Mouse (Mus musculus) hindbrain, embryonic 11.5 days (tissue): ENCODE measurements at regions not wholly inside any gene's neighbourhood (a gene's known extent, or its start where the extent isn't known, plus 50 kb on each side); places are given as distances from the start of the nearest gene placed in this dataset.

ENCODE experiments used
- ATAC-seq: fragments of 200-750 bp; cut with Nextera tagmentation; 2 replicates; pipeline ENCODE4 v1.8.0; 2017; ENCODE audit warnings: mild to moderate bottlenecking, moderate TSS enrichment, moderate library complexity; ENCODE audit not compliant: low FRiP score
- DNase-seq: peaks from one replicate; pipeline ENCODE4 v3.0.0-alpha.2; 2015; ENCODE audit warnings: low spot score
- H3K27ac ChIP-seq: fragments of 300-500 bp; sonication (generic); 2 replicates; pipeline ENCODE4 v1.5.1; 2014; ENCODE audit warnings: mild to moderate bottlenecking, low read depth, low read length
- H3K27me3 ChIP-seq: fragments of 300-500 bp; sonication (generic); 2 replicates; pipeline ENCODE4 v1.6.1; 2014; ENCODE audit warnings: mild to moderate bottlenecking, low read length, moderate library complexity, mixed read lengths; ENCODE audit not compliant: control insufficient read depth, insufficient read depth
- H3K36me3 ChIP-seq: fragments of 300-500 bp; sonication (generic); 2 replicates; pipeline ENCODE4 v1.6.1; 2014; ENCODE audit warnings: mild to moderate bottlenecking, low read length, moderate library complexity, mixed read lengths; ENCODE audit not compliant: control insufficient read depth, insufficient read depth
- H3K4me1 ChIP-seq: fragments of 300-500 bp; sonication (generic); replicated peaks from 2 replicates; pipeline ENCODE4 v1.6.1; 2014; ENCODE audit warnings: low read length, mixed read lengths; ENCODE audit not compliant: control insufficient read depth, insufficient read depth
- H3K4me2 ChIP-seq: fragments of 300-500 bp; sonication (generic); replicated peaks from 2 replicates; pipeline ENCODE4 v1.6.1; 2014; ENCODE audit warnings: mild to moderate bottlenecking, low read depth, low read length
- H3K4me3 ChIP-seq: fragments of 300-500 bp; sonication (generic); 2 replicates; pipeline ENCODE4 v1.5.1; 2014; ENCODE audit warnings: low read depth, low read length
- H3K9ac ChIP-seq: fragments of 300-500 bp; sonication (generic); 2 replicates; pipeline ENCODE4 v1.6.1; 2014; ENCODE audit warnings: low read depth, low read length
- H3K9me3 ChIP-seq: fragments of 300-500 bp; sonication (generic); 2 replicates; pipeline ENCODE4 v1.6.1; 2016; ENCODE audit warnings: low read length; ENCODE audit not compliant: control insufficient read depth
- WGBS: fragments of 180-500 bp; shearing (Covaris S2); extraction: QIAGEN DNeasy Blood & Tissue Kit; methylation state at CpG from one replicate; pipeline ENCODE4 v1.1.7; 2014; 5-methylcytosine and 5-hydroxymethylcytosine counted together

- no peak for DNase-seq
- H3K9me3 ChIP-seq = no peaks in the 10 kb centered on the region
- no peak overlapping the region for H3K9ac ChIP-seq
Measured at GRCm38 (mm10) chr8:86403434-86403833, 177.1 kb downstream of the Abcc12 start.

GRCm38 (mm10) chr8:86401946-86402345 lies 178.5 kb downstream of the Abcc12 start:
- no peaks in the 10 kb centered on the region for H3K36me3 ChIP-seq
- no peak overlapping the region for H3K9ac ChIP-seq
- H3K27ac ChIP-seq = no peak overlapping the region
- no peaks in the 10 kb centered on the region for H3K9me3 ChIP-seq
- ATAC-seq (no peak), DNase-seq (no peak)
- no peak overlapping the region for H3K4me2 ChIP-seq
- 84% methylated on average over 2 of the region's 2 CpGs for WGBS
- no peaks in the 10 kb centered on the region for H3K4me1 ChIP-seq
- H3K27me3 ChIP-seq = no peaks in the 10 kb centered on the region
- H3K4me3 ChIP-seq = no peak overlapping the region

More at GRCm38 (mm10) chr8:86403434-86403833, 177.1 kb downstream of the Abcc12 start:
- H3K4me1 ChIP-seq = no peaks in the 10 kb centered on the region
- H3K36me3 ChIP-seq = no peaks in the 10 kb centered on the region
- ATAC-seq = no peak
- H3K4me3 ChIP-seq = no peak overlapping the region
- WGBS = 82% methylated on average over 4 of the region's 4 CpGs
- no peaks in the 10 kb centered on the region for H3K27me3 ChIP-seq
- no peak overlapping the region for H3K4me2 ChIP-seq
- H3K27ac ChIP-seq = no peak overlapping the region

GRCm38 (mm10) chr8:86395121-86395520 lies 185.4 kb downstream of the Abcc12 start:
- Histone ChIP-seq H3K9ac (no peak overlapping the region), H3K27me3 (no peaks in the 10 kb centered on the region), H3K9me3 (no peaks in the 10 kb centered on the region), H3K36me3 (no peaks in the 10 kb centered on the region), H3K4me3 (no peak overlapping the region), H3K4me1 (no peaks in the 10 kb centered on the region), H3K27ac (no peak overlapping the region), H3K4me2 (no peak overlapping the region)
- DNase-seq (no peak), ATAC-seq (no peak)
- WGBS = 92% methylated on average over 3 of the region's 3 CpGs

GRCm38 (mm10) chr8:86393835-86394234 lies 186.7 kb downstream of the Abcc12 start:
- no peaks in the 10 kb centered on the region for H3K9me3 ChIP-seq
- H3K27ac ChIP-seq = no peak overlapping the region
- no peak overlapping the region for H3K9ac ChIP-seq
- H3K4me2 ChIP-seq = no peak overlapping the region
- 70% methylated on average over 1 of the region's 1 CpGs for WGBS
- no peak for ATAC-seq
- no peaks in the 10 kb centered on the region; the same call in 1 of the 2 replicates for H3K4me1 ChIP-seq
- H3K36me3 ChIP-seq = no peaks in the 10 kb centered on the region
- H3K4me3 ChIP-seq = no peak overlapping the region
- DNase-seq = no peak
- H3K27me3 ChIP-seq = no peaks in the 10 kb centered on the region

GRCm38 (mm10) chr8:86393374-86393773 lies 187.1 kb downstream of the Abcc12 start:
- no peak overlapping the region for H3K27ac ChIP-seq
- H3K27me3 ChIP-seq = no peaks in the 10 kb centered on the region
- DNase-seq (no peak), ATAC-seq (no peak)
- H3K9me3 ChIP-seq = no peaks in the 10 kb centered on the region
- no peak overlapping the region for H3K4me2 ChIP-seq
- H3K36me3 ChIP-seq = no peaks in the 10 kb centered on the region
- 89% methylated on average over 2 of the region's 2 CpGs for WGBS
- no peak overlapping the region for H3K4me3 ChIP-seq
- H3K9ac ChIP-seq = no peak overlapping the region
- H3K4me1 ChIP-seq = no peaks in the 10 kb centered on the region; the same call in 1 of the 2 replicates

GRCm38 (mm10) chr8:86390715-86391114 lies 189.8 kb downstream of the Abcc12 start:
- DNase-seq = peak; percentile 8
- no peaks in the 10 kb centered on the region for H3K27me3 ChIP-seq
- no peak overlapping the region for H3K9ac ChIP-seq
- H3K36me3 ChIP-seq = no peaks in the 10 kb centered on the region
- 80% methylated on average over 8 of the region's 8 CpGs for WGBS
- H3K4me3 ChIP-seq = no peak overlapping the region
- H3K9me3 ChIP-seq = no peaks in the 10 kb centered on the region
- 0 out of 2 replicates have a peak overlapping the region, but pooled peaks have one; percentile 70 for H3K27ac ChIP-seq
- ATAC-seq = no peak
- no peaks in the 10 kb centered on the region; the same call in 1 of the 2 replicates for H3K4me1 ChIP-seq
- no peak overlapping the region for H3K4me2 ChIP-seq

- H3K9me3 ChIP-seq = no peaks in the 10 kb centered on the region
- H3K9ac ChIP-seq = no peak overlapping the region
- H3K4me3 ChIP-seq = no peak overlapping the region
- WGBS = 29% methylated on average over 3 of the region's 3 CpGs
- DNase-seq (peak; percentile 90), ATAC-seq (peak; percentile 95)
- peak overlapping the region; percentile 70 for H3K27ac ChIP-seq
- no peaks in the 10 kb centered on the region for H3K27me3 ChIP-seq
- H3K4me1 ChIP-seq = no peaks in the 10 kb centered on the region; the same call in 1 of the 2 replicates
- H3K36me3 ChIP-seq = no peaks in the 10 kb centered on the region
- no peak overlapping the region for H3K4me2 ChIP-seq
Measured at GRCm38 (mm10) chr8:86389690-86390671, 190.5 kb downstream of the Abcc12 start.

GRCm38 (mm10) chr8:86385236-86385635 lies 195.2 kb downstream of the Abcc12 start:
- no peak for ATAC-seq
- Histone ChIP-seq H3K9me3 (no peaks in the 10 kb centered on the region), H3K9ac (no peak overlapping the region), H3K4me2 (no peak overlapping the region), H3K4me3 (no peak overlapping the region), H3K27me3 (no peaks in the 10 kb centered on the region), H3K27ac (no peak overlapping the region), H3K4me1 (no peaks in the 10 kb centered on the region; the same call in 1 of the 2 replicates), H3K36me3 (no peaks in the 10 kb centered on the region)
- WGBS = 67% methylated on average over 7 of the region's 7 CpGs
- DNase-seq = peak; percentile 9

- ATAC-seq (no peak), DNase-seq (no peak)
- Histone ChIP-seq H3K36me3 (no peaks in the 10 kb centered on the region), H3K27ac (no peak overlapping the region), H3K27me3 (no peaks in the 10 kb centered on the region), H3K4me1 (no peaks in the 10 kb centered on the region), H3K4me2 (no peak overlapping the region), H3K4me3 (no peak overlapping the region), H3K9me3 (no peaks in the 10 kb centered on the region), H3K9ac (no peak overlapping the region)
- 82% methylated on average over 10 of the region's 10 CpGs for WGBS
Measured at GRCm38 (mm10) chr8:86381977-86382376, 198.5 kb downstream of the Abcc12 start.
